13 mouse cellular contexts compared by ENCODE assay signal in the genomic region with DNA sequence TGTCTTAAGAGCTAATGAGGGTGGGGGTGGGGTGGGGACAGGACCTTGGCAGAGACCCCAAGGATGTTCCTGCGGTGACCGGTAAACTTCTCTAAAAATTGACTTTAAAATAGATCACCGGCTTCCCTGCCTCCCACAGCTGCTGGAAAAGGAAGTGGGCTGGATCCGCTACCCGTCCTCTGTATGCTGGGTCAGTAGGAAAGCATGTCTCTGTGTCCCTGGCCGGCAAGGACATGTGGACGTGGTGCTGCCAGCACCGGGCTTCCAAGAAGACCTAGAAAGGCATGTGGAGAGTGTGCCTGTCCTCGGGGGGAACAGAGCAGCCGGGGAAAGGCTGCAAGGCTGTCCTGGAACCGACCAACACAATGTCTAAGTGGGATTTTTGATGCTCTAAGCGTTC. TPM values are rescaled to one million over a fixed set of nuclear protein-coding genes. Genes with fewer than 3 reads are reported as not detected.
DNase-seq lines count a peak whose midpoint lies in the region; ATAC-seq and TF ChIP-seq lines count a peak whose summit lies in the region.
"Had no signal": no experiment of that assay in that cellular context is flagged by ENCODE, and none has a peak within 500 bp of the region (broad histone marks: within the 10 kb centered on the region; RNA-seq: fewer than 3 reads in every experiment).

No protein-coding gene starts in this region.

- WGBS in kidney, postnatal 0 days, result 33% methylated on average over 12 of the region's 12 CpGs
- 16% methylated on average over 12 of the region's 12 CpGs for WGBS in heart, embryonic 16.5 days
- WGBS in forebrain, embryonic 10.5 days, result 32% methylated on average over 12 of the region's 12 CpGs

- no peaks in the 10 kb centered on the region for H3K9me3 ChIP-seq in kidney, postnatal 0 days (replicated peaks; ENCODE audit: low read length)
- H3K9me3 ChIP-seq in heart, embryonic 16.5 days (replicated peaks; ENCODE audit: control insufficient read depth, low read length), result no peaks in the 10 kb centered on the region
- H3K9me3 ChIP-seq in forebrain, embryonic 10.5 days, result no peaks in the 10 kb centered on the region
- H3K9me3 ChIP-seq: hindbrain, embryonic 15.5 days had no signal

- H3K9ac ChIP-seq in kidney, postnatal 0 days (ENCODE audit: low read depth, low read length), result no peak overlapping the region
- peak overlapping the region; percentile 82 for H3K9ac ChIP-seq in heart, embryonic 16.5 days (ENCODE audit: low read length)
- H3K9ac ChIP-seq: hindbrain, embryonic 15.5 days had no signal

- H3K27me3 ChIP-seq in kidney, postnatal 0 days (ENCODE audit: insufficient read depth, low read length), result no peaks in the 10 kb centered on the region
- H3K27me3 ChIP-seq in heart, embryonic 16.5 days (ENCODE audit: control insufficient read depth, insufficient read depth, low read length), result no peaks in the 10 kb centered on the region
- H3K27me3 ChIP-seq in forebrain, embryonic 10.5 days (ENCODE audit: poor library complexity, severe bottlenecking), result peaks cover 65% of the 10 kb centered on the region

- intact Hi-C loops in gastrocnemius, postnatal 14 days (cut with DNase I; ENCODE audit: low total_unique reads), result no loop called here

- DNase-seq in kidney, postnatal 0 days (ENCODE audit: low spot score), result no peak
- DNase-seq in kidney, adult 8-10 months, result no peak
- peak; percentile 73 to 90 for DNase-seq in adrenal gland, adult (ENCODE audit: inconsistent age in 2 of 2, low spot score in 1 of 2)
- peak; percentile 64 for DNase-seq in gastrocnemius, postnatal 14 days
- DNase-seq in forebrain, embryonic 10.5 days (ENCODE audit: extremely low spot score, low spot score), result no peak
- no peak for DNase-seq in right cerebral cortex, postnatal 10 days (ENCODE audit: low spot score in 2 of 2)
- no peak for DNase-seq in yolk sac, embryonic 10.5 days (ENCODE audit: low spot score)
- DNase-seq: cerebellum, postnatal 25 days; layer of hippocampus, adult 9-11 months had no signal

- H3K4me2 ChIP-seq in kidney, postnatal 0 days (ENCODE audit: low read length), result peak overlapping the region; percentile 23
- H3K4me2 ChIP-seq in heart, embryonic 16.5 days (ENCODE audit: low read depth, low read length), result peak overlapping the region; percentile 50
- H3K4me2 ChIP-seq: hindbrain, embryonic 15.5 days had no signal

- no peak overlapping the region for H3K27ac ChIP-seq in kidney, postnatal 0 days
- H3K27ac ChIP-seq in heart, embryonic 16.5 days (ENCODE audit: low read length), result peak overlapping the region; percentile 96
- H3K27ac ChIP-seq in forebrain, embryonic 10.5 days, result no peak overlapping the region
- H3K27ac ChIP-seq: hindbrain, embryonic 15.5 days had no signal

- no peak for TF ChIP-seq CTCF in kidney, postnatal 0 days (IDR thresholded peaks at IDR 0.05; ENCODE audit: low read depth)

- no peak for ATAC-seq in kidney, postnatal 0 days (replicated peaks; ENCODE audit: low FRiP score, low read depth)
- peak; percentile 59 for ATAC-seq in heart, embryonic 16.5 days (replicated peaks; ENCODE audit: extremely low read depth, insufficient read depth, low FRiP score)

- no peak overlapping the region for H3K4me3 ChIP-seq in kidney, postnatal 0 days (replicated peaks; ENCODE audit: low read depth, low read length)
- peak overlapping the region; percentile 63 for H3K4me3 ChIP-seq in heart, embryonic 16.5 days (ENCODE audit: low read length)
- H3K4me3 ChIP-seq in forebrain, embryonic 10.5 days, result no peak overlapping the region
- H3K4me3 ChIP-seq: hindbrain, embryonic 15.5 days had no signal

- no peaks in the 10 kb centered on the region for H3K4me1 ChIP-seq in kidney, postnatal 0 days (replicated peaks; ENCODE audit: insufficient read depth, low read length)
- H3K4me1 ChIP-seq in heart, embryonic 16.5 days (ENCODE audit: control insufficient read depth, insufficient read depth, low read length), result peaks cover 26% of the 10 kb centered on the region
- peaks cover 35% of the 10 kb centered on the region for H3K4me1 ChIP-seq in forebrain, embryonic 10.5 days

- no peaks in the 10 kb centered on the region for H3K36me3 ChIP-seq in kidney, postnatal 0 days (ENCODE audit: insufficient read depth, low read length)
- H3K36me3 ChIP-seq in heart, embryonic 16.5 days (ENCODE audit: control insufficient read depth, insufficient read depth), result no peaks in the 10 kb centered on the region
- no peaks in the 10 kb centered on the region for H3K36me3 ChIP-seq in forebrain, embryonic 10.5 days (replicated peaks)
- H3K36me3 ChIP-seq: hindbrain, embryonic 15.5 days had no signal

RNA-seq across cellular contexts. Expression of gene Casq2, which starts 0.5 kb away (rescaled TPM):
- 0.41 and 0.47 TPM in 2 replicates for polyA plus RNA-seq in kidney, postnatal 0 days (2015; fragmentation: Nextera tagmentation; extraction: Ambion mirVana)
- 100 to 1,000 TPM; 116 to 133 TPM for total RNA-seq in gastrocnemius, postnatal 14 days (2021)
- 635 and 703 TPM in 2 replicates for polyA plus RNA-seq in heart, embryonic 16.5 days (2015; fragmentation: Nextera tagmentation; extraction: Ambion mirVana)
- polyA plus RNA-seq in forebrain, embryonic 10.5 days (2016; fragmentation: Nextera tagmentation; extraction: Ambion mirVana), result not detected in 2 replicates
- total RNA-seq: neutrophil, adult 5-6 weeks had no signal
- polyA plus RNA-seq: liver, adult 2 months had no signal

Comparison
In these comparisons a context has a peak if more than half of its experiments do, and no peak if none do; other contexts are left out.
1. DNase-seq: peak in adrenal gland, adult (2 of 2) and gastrocnemius, postnatal 14 days (single experiment); none in kidney, postnatal 0 days (single experiment), kidney, adult 8-10 months (0 of 2), forebrain, embryonic 10.5 days (single experiment), right cerebral cortex, postnatal 10 days (0 of 2) and yolk sac, embryonic 10.5 days (single experiment).
2. RNA of gene Casq2, which starts 0.5 kb away (polyA plus RNA-seq): 635 to 703 TPM in heart, embryonic 16.5 days; 0.41 to 0.47 TPM in kidney, postnatal 0 days and not detected in forebrain, embryonic 10.5 days; every median in the first group is over 100 times any median in the second.